Mouse (Mus musculus) hindbrain, embryonic 14.5 days (tissue): Measurements from ENCODE around the gene Gas2l1. TPM values are rescaled to one million over a fixed set of nuclear protein-coding genes. Genes with fewer than 3 reads are reported as not detected.

ENCODE experiments used
- ATAC-seq: fragments of 200-750 bp; cut with Nextera tagmentation; 2 replicates; pipeline ENCODE4 v1.8.0; 2017; ENCODE audit warnings: moderate number of reproducible peaks, mild to moderate bottlenecking, moderate TSS enrichment, moderate library complexity; ENCODE audit not compliant: low FRiP score
- DNase-seq: peaks from one replicate; pipeline ENCODE4 v3.0.0-alpha.2; 2015; ENCODE audit warnings: low spot score
- H3K27ac ChIP-seq: fragments of 300-500 bp; sonication (generic); 2 replicates; pipeline ENCODE4 v1.5.1; 2014; ENCODE audit warnings: mild to moderate bottlenecking, moderate library complexity
- H3K27me3 ChIP-seq: fragments of 300-500 bp; sonication (generic); 2 replicates; pipeline ENCODE4 v1.6.1; 2014; ENCODE audit warnings: mild to moderate bottlenecking, low read length, mixed read lengths; ENCODE audit not compliant: control insufficient read depth, insufficient read depth
- H3K36me3 ChIP-seq: fragments of 300-500 bp; sonication (generic); replicated peaks from 2 replicates; pipeline ENCODE4 v1.6.1; 2014; ENCODE audit not compliant: control insufficient read depth, insufficient read depth
- H3K4me1 ChIP-seq: fragments of 300-500 bp; sonication (generic); replicated peaks from 2 replicates; pipeline ENCODE4 v1.6.1; 2014; ENCODE audit warnings: antibody characterized with exemption, low read length, mixed read lengths; ENCODE audit not compliant: control insufficient read depth, insufficient read depth
- H3K4me2 ChIP-seq: fragments of 300-500 bp; sonication (generic); replicated peaks from 2 replicates; pipeline ENCODE4 v1.6.1; 2014; ENCODE audit warnings: mild to moderate bottlenecking, moderate library complexity
- H3K4me3 ChIP-seq: fragments of 300-500 bp; sonication (generic); replicated peaks from 2 replicates; pipeline ENCODE4 v1.5.1; 2014; ENCODE audit warnings: mild to moderate bottlenecking, low read length
- H3K9ac ChIP-seq: fragments of 300-500 bp; sonication (generic); 2 replicates; pipeline ENCODE4 v1.6.1; 2014
- H3K9me3 ChIP-seq: fragments of 300-500 bp; sonication (generic); 2 replicates; pipeline ENCODE4 v1.6.1; 2016; ENCODE audit warnings: low read length; ENCODE audit not compliant: control insufficient read depth
- WGBS: fragments of 180-500 bp; shearing (Covaris S2); extraction: QIAGEN DNeasy Blood & Tissue Kit; methylation state at CpG from one replicate; pipeline ENCODE4 v1.1.7; 2014; 5-methylcytosine and 5-hydroxymethylcytosine counted together
- polyA plus RNA-seq: library from polyadenylated mRNA; unstranded; fragments of >200 nt; fragmentation: Nextera tagmentation; extraction: Ambion mirVana; gene quantifications from 2 replicates; pipeline ENCODE4 v1.2.1, GENCODE M21; 2014

Gene Gas2l1
- 24.9 and 28.9 TPM in 2 replicates for polyA plus RNA-seq

DNA sequence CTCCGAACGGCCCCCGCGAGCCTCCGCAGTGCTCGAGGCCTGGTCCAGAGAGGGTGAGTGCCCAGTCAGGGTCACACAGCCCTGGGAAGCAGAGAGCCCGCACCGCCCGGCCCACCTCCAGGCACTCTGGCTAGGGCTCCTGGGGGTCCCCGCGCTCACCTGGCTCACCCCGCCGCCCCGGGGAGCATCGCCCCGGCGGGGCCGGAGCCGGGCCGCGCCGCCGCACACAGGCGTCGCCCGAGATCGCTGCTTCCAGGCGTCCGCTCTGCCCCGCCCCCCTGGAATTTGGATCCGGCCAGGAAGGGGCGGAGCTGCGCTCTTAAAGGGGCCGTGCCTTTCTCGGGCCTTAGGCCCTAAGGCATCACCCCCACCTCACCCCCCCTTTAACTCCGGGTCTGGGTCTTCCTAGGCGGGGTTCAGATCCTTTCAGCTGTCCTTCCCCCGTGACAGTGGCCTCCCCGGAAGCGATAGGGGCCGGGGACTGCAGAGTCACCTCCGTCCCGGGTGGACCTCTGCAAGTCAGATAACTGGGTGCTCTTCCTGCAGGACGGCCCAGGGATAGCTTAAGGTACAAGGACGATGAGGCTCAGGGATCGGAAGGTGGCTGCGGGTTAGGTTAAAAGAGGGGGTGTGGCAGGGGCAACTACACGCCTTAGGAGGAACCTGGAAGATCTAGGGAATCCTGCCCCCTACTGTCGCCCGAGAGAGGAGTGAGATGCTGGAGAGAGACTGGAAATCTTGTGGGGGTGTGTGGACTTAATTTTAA lies at the start of gene Gas2l1:
Gas2l1 (minus strand) TSS at position 272 of the 766 bp plus-strand sequence.
- Histone ChIP-seq H3K4me1 (peaks cover 39% of the 10 kb centered on the region), H3K9ac (peak within 1 kb of the TSS; percentile 76), H3K9me3 (no peaks in the 10 kb centered on the region), H3K27me3 (peaks cover 45% of the 10 kb centered on the region), H3K4me3 (peak within 1 kb of the TSS; percentile 82), H3K36me3 (peaks cover 29% of the 10 kb centered on the region), H3K4me2 (peak within 1 kb of the TSS; percentile 71), H3K27ac (peak within 1 kb of the TSS; percentile 27; the same call in 1 of the 2 replicates)
- WGBS = under 1% methylated on average over 45 of the region's 50 CpGs
- DNase-seq = peak; percentile 84
- ATAC-seq = peak; percentile 87

DNA sequence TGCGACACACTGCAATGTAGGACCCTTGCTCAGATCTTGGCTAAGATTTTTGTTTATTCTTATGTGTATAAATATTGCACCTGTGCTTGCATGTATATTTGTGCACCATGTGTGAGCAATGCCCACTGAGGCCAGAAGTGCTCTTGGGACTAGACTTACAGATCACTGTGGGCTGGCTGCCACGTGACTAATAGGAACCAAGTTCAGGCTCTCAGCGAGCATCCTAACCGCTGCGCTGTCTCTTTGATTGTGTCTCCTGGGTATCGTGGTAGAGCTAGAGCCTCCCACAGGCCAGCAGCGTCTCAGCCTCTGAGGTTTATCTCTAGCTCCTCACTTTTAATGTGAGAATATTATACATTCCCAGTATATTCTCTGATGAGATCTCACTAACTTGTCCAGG lies 48.5 kb upstream of the Gas2l1 start:
- H3K4me3 ChIP-seq = no peak overlapping the region
- no peaks in the 10 kb centered on the region for H3K9me3 ChIP-seq
- no peak overlapping the region for H3K4me2 ChIP-seq
- WGBS = 81% methylated on average over 7 of the region's 7 CpGs
- H3K27me3 ChIP-seq = no peaks in the 10 kb centered on the region
- H3K27ac ChIP-seq = no peak overlapping the region
- DNase-seq (no peak), ATAC-seq (no peak)
- H3K36me3 ChIP-seq = no peaks in the 10 kb centered on the region
- H3K4me1 ChIP-seq = no peaks in the 10 kb centered on the region
- H3K9ac ChIP-seq = no peak overlapping the region

DNA sequence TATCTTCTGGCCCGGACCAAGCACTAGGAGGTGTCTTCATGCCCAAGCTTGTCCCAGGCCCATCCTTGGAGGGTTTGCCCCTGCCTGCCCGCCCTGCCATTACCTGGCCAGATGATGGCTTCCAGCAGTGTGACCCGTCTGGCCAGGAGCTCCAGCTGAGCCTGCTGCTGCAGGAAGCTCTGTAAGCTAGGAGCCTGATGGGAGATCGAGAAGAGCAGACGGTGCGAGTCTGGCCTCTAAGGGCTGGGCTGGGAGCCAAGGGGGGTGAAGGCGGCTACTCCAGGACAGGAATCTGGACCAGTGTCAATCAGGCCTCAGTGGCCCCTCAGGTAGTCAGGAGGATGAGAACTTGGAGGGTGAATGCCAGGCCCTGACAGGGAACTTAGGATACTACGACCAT lies 44.3 kb upstream of the Gas2l1 start:
- H3K27ac ChIP-seq = no peak overlapping the region
- H3K36me3 ChIP-seq = peaks cover 13% of the 10 kb centered on the region; the same call in 1 of the 2 replicates
- H3K27me3 ChIP-seq = no peaks in the 10 kb centered on the region
- no peak overlapping the region for H3K4me3 ChIP-seq
- no peak overlapping the region for H3K9ac ChIP-seq
- H3K4me2 ChIP-seq = no peak overlapping the region
- ATAC-seq (no peak), DNase-seq (no peak)
- H3K4me1 ChIP-seq = no peaks in the 10 kb centered on the region
- WGBS = 66% methylated on average over 8 of the region's 8 CpGs
- no peaks in the 10 kb centered on the region for H3K9me3 ChIP-seq

DNA sequence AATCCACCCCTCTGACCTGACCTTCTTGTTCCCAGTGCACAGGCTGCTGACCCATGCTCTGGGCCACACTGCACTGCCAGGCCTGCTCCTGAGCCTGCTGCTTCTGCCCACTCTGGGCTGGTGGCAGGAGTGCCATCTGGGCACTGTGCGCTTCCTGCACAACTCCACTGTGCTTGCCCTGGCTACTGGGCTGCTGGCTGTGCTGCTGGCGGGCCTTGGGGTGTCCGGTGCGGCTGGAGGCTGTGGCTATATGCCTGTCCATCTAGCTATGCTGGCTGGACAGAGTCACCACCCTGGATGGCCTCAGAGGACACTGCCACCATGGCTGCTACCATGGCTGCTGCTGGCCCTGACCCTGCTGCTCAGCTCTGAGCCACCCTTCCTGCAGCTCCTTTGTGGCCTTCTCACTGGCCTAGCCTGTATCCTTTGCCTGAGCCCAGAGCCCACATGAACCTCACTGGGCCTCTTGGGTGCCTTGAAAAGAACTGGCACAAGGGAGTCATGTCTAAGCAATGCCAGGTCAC lies 38.9 kb upstream of the Gas2l1 start:
- DNase-seq (no peak), ATAC-seq (no peak)
- Histone ChIP-seq H3K4me2 (no peak overlapping the region), H3K9me3 (no peaks in the 10 kb centered on the region), H3K9ac (no peak overlapping the region), H3K4me3 (no peak overlapping the region), H3K36me3 (peaks cover 38% of the 10 kb centered on the region), H3K27ac (no peak overlapping the region), H3K4me1 (peaks cover 15% of the 10 kb centered on the region), H3K27me3 (no peaks in the 10 kb centered on the region)
- 93% methylated on average over 4 of the region's 4 CpGs for WGBS

DNA sequence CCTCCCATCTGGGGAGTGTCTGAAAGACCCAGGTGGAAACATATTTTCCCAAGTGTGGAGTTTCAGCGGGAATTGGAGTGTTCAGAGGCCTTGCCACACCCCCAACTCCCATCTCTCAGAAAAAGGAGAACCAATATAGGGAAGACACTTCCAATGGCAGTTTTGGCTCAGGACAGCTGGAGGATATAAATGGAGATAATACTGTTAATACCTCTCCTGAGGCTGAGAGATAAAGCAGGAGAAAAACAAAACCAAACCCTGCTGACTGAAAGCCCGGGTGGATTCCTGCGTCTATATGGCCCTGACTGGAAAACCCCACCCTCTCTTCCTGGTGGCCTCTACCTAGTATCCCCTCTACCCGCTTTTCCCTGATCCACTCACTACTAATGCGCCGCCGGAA lies 37.3 kb upstream of the Gas2l1 start:
- 93% methylated on average over 7 of the region's 7 CpGs for WGBS

DNA sequence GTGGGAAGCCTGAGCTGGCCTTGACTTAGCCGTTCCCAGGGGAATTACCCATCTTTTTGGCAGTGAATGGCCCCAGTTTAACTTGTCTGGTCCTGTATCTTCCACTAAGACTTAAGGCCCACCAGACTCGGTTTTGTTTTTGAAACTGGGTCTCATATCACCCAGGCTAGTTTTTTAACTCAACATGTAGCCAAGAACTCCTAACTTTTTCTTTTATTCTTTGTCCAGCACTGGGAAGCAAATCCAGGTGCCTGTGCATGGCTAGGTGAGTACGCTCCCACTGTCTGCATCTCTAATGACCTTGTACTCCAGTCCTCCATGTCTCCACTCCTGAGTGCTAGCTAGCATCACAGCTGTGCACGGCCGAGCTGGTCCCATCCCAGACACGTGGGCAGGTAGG lies 36.5 kb upstream of the Gas2l1 start:
- H3K4me2 ChIP-seq = 0 out of 2 replicates have a peak overlapping the region, but pooled peaks have one; percentile 87
- DNase-seq = no peak
- no peaks in the 10 kb centered on the region for H3K27me3 ChIP-seq
- peaks cover 38% of the 10 kb centered on the region for H3K36me3 ChIP-seq
- 88% methylated on average over 6 of the region's 6 CpGs for WGBS
- ATAC-seq = no peak
- no peak overlapping the region for H3K4me3 ChIP-seq
- no peak overlapping the region for H3K9ac ChIP-seq
- H3K9me3 ChIP-seq = no peaks in the 10 kb centered on the region
- H3K27ac ChIP-seq = no peak overlapping the region
- H3K4me1 ChIP-seq = peaks cover 26% of the 10 kb centered on the region

More for the DNA sequence above, 37.3 kb upstream of the Gas2l1 start:
- H3K4me1 ChIP-seq = peaks cover 18% of the 10 kb centered on the region
- H3K4me2 ChIP-seq = no peak overlapping the region
- H3K4me3 ChIP-seq = no peak overlapping the region
- no peak overlapping the region for H3K27ac ChIP-seq
- DNase-seq = no peak
- no peak for ATAC-seq
- no peaks in the 10 kb centered on the region for H3K9me3 ChIP-seq
- no peak overlapping the region for H3K9ac ChIP-seq
- no peaks in the 10 kb centered on the region for H3K27me3 ChIP-seq
- H3K36me3 ChIP-seq = peaks cover 38% of the 10 kb centered on the region

DNA sequence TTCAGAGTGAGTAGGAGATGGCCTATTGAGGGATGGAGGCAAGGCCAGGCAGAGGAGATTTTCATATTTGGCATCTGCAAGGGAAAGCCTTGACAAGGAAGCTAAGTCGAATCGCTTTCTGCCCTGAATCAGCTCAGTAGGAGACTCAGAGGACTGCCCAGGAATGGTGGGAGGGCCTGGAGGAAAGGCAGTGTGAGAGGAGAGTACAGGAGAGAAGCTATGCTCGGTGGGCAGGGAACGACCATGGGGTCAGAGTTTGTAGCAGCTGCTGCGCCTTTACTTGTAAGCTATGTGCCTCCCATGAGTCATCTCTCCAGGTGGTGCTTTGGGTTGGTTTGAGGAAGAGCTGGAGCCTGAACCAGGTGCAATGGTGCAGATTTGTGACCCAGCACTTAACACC lies 35.7 kb upstream of the Gas2l1 start:
- peaks cover 34% of the 10 kb centered on the region for H3K4me1 ChIP-seq
- WGBS = 36% methylated on average over 5 of the region's 5 CpGs

DNA sequence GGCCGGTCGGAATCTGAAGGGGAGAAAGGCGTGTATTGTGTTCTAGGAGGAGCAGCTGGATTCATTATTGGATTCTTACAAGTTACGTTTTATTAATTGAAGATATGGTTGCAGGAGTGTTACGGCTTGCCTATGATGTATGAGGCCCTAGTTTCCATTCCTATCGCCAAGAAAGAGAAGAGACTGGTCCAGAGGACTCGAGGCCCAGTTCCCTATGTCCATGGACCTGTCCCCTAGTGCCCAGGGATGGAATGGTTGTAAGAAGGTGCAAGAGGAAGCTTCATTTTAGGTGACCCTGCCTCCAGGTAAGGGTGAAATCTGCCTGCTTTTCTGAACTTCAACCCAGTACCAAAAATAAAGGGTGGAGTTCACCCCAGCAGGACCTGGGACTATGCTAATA lies 35.2 kb upstream of the Gas2l1 start:
- Histone ChIP-seq H3K36me3 (peaks cover 32% of the 10 kb centered on the region), H3K27ac (peak overlapping the region; percentile 99), H3K27me3 (no peaks in the 10 kb centered on the region), H3K4me2 (peak overlapping the region; percentile 87), H3K9ac (peak overlapping the region; percentile 98), H3K4me3 (peak overlapping the region; percentile 99), H3K4me1 (peaks cover 35% of the 10 kb centered on the region), H3K9me3 (no peaks in the 10 kb centered on the region)
- ATAC-seq (no peak), DNase-seq (no peak)
- WGBS = 1% methylated on average over 7 of the region's 7 CpGs

More for the DNA sequence above, 35.7 kb upstream of the Gas2l1 start:
- Histone ChIP-seq H3K9me3 (no peaks in the 10 kb centered on the region), H3K27ac (peak overlapping the region; percentile 99; the same call in 1 of the 2 replicates), H3K9ac (peak overlapping the region; percentile 98), H3K36me3 (peaks cover 37% of the 10 kb centered on the region), H3K27me3 (no peaks in the 10 kb centered on the region), H3K4me2 (peak overlapping the region; percentile 87), H3K4me3 (peak overlapping the region; percentile 99)
- ATAC-seq (no peak), DNase-seq (no peak)

DNA sequence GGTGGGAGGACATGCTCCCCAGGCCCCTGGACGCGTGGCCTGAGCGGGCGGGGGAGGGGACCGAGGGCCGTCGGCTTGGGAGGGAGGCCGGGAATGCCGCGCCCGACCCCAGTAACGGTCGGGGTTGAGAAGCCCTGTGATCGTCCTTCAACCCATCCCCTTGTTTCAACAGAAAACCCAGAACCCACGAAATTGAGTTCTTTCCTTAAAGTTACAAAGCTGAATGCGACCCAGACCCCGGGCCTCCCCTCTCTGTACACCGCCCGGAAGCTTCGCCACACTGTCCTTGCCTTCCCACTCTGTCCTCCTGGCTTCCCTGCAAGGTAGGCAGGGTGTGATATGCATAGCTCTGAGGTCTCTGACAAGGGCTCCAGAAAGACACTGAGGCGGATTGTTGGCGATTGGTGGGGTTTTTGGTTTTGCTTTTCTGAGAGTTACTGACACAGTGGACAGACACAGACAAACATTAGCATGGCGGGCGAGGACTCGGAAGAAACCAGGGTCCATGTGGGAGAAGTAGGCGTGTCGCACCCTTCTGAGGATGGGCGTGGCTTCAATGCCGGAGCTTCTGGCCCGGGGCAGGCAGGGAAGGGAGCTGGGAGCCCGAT lies 34.6 kb upstream of the Gas2l1 start:
- ATAC-seq = peak; percentile 69
- WGBS = under 1% methylated on average over 31 of the region's 31 CpGs

More for the DNA sequence above, 34.6 kb upstream of the Gas2l1 start:
- Histone ChIP-seq H3K4me2 (peak overlapping the region; percentile 87), H3K9me3 (no peaks in the 10 kb centered on the region), H3K4me3 (peak overlapping the region; percentile 99), H3K27ac (peak overlapping the region; percentile 99), H3K4me1 (peaks cover 35% of the 10 kb centered on the region), H3K27me3 (no peaks in the 10 kb centered on the region), H3K9ac (peak overlapping the region; percentile 98), H3K36me3 (peaks cover 27% of the 10 kb centered on the region)
- peak; percentile 83 for DNase-seq
